Mouse (Mus musculus): Measurements from ENCODE around the gene Gpr179.

- TF ChIP-seq POLR2A (IDR thresholded peaks at IDR 0.05; ENCODE audit: insufficient read depth, low read depth, low read length) (no peak), CTCF (IDR thresholded peaks at IDR 0.05; ENCODE audit: insufficient read depth, low read depth, low read length) (no peak)
Observed at GRCm38 (mm10) chr11:97362649-97362942, 10.7 kb upstream of the Gpr179 start.

Data from olfactory bulb, adult 2 months (tissue).